ENCODE assay signal across 8 mouse cellular contexts in genomic region chr4:63216566-63216965, GRCm38 (mm10). TPM values are rescaled to one million over a fixed set of nuclear protein-coding genes. Genes with fewer than 3 reads are reported as not detected.
DNase-seq lines count a peak whose midpoint lies in the region; ATAC-seq and TF ChIP-seq lines count a peak whose summit lies in the region.
"Had no signal": no experiment of that assay in that cellular context is flagged by ENCODE, and none has a peak within 500 bp of the region (broad histone marks: within the 10 kb centered on the region; RNA-seq: fewer than 3 reads in every experiment).

No protein-coding gene starts in this region.

- H3K27ac ChIP-seq in hindbrain, embryonic 15.5 days (replicated peaks) = no peak overlapping the region
- no peak overlapping the region for H3K27ac ChIP-seq in liver, postnatal 0 days (ENCODE audit: low read depth)

- H3K9me3 ChIP-seq in hindbrain, embryonic 15.5 days = no peaks in the 10 kb centered on the region
- H3K9me3 ChIP-seq in liver, postnatal 0 days (ENCODE audit: low read length) = no peaks in the 10 kb centered on the region

- no peak; the same call in 1 of the 2 replicates for ATAC-seq in hindbrain, embryonic 15.5 days (ENCODE audit: low FRiP score, low read depth)
- no peak for ATAC-seq in liver, postnatal 0 days

- no peaks in the 10 kb centered on the region for H3K36me3 ChIP-seq in hindbrain, embryonic 15.5 days
- H3K36me3 ChIP-seq in liver, postnatal 0 days (replicated peaks; ENCODE audit: insufficient read depth, low read length) = 0 out of 2 replicates have a peak, but pooled peaks cover 3% of the 10 kb centered on the region

- peaks cover 29% of the 10 kb centered on the region for H3K4me1 ChIP-seq in hindbrain, embryonic 15.5 days (replicated peaks)
- peaks cover 20% of the 10 kb centered on the region for H3K4me1 ChIP-seq in liver, postnatal 0 days (ENCODE audit: insufficient read depth)

- H3K4me2 ChIP-seq in hindbrain, embryonic 15.5 days = peak overlapping the region; percentile 100
- peak overlapping the region; percentile 91 for H3K4me2 ChIP-seq in liver, postnatal 0 days (ENCODE audit: low read depth, low read length)

- intact Hi-C loops in left cerebral cortex, postnatal 10 days (cut with DNase I) = loop anchor here (5.0 kb wide), 1 partner anchor 46 kb away; no protein-coding TSS in a partner anchor

- peak overlapping the region; percentile 55 for H3K4me3 ChIP-seq in hindbrain, embryonic 15.5 days
- H3K4me3 ChIP-seq in liver, postnatal 0 days (ENCODE audit: low read depth, low read length) = peak overlapping the region; percentile 58
- H3K4me3 ChIP-seq: myocyte had no signal

- no peak overlapping the region for H3K9ac ChIP-seq in hindbrain, embryonic 15.5 days
- H3K9ac ChIP-seq in liver, postnatal 0 days (replicated peaks) = 0 out of 2 replicates have a peak overlapping the region, but pooled peaks have one; percentile 3

- TF ChIP-seq EP300 in liver, postnatal 0 days (IDR thresholded peaks at IDR 0.05; ENCODE audit: low read depth) = no peak

- no peak for TF ChIP-seq CTCF in liver, postnatal 0 days (IDR thresholded peaks at IDR 0.05; ENCODE audit: low read depth)

- 31% methylated on average over 9 of the region's 9 CpGs for WGBS in hindbrain, embryonic 15.5 days
- 38% methylated on average over 9 of the region's 9 CpGs for WGBS in liver, postnatal 0 days (ENCODE audit: insufficient replicate concordance)

- H3K27me3 ChIP-seq in hindbrain, embryonic 15.5 days = peaks cover 52% of the 10 kb centered on the region
- H3K27me3 ChIP-seq in liver, postnatal 0 days (ENCODE audit: insufficient read depth, low read length) = peaks cover 30% of the 10 kb centered on the region

- peak; percentile 82 for DNase-seq in NIH3T3 (ENCODE audit: low read depth)
- peak; percentile 17 for DNase-seq in embryo, embryonic 9.5 days (ENCODE audit: extremely low spot score)
- no peak for DNase-seq in liver, postnatal 0 days
- no peak for DNase-seq in adrenal gland, postnatal 14 days
- DNase-seq in urinary bladder, postnatal 14 days (ENCODE audit: low spot score) = no peak
- no peak for DNase-seq in left cerebral cortex, postnatal 10 days (ENCODE audit: extremely low spot score in 1 of 2, low spot score in 2 of 2)

RNA-seq across cellular contexts. Expression of gene Col27a1, which starts 2.8 kb away (rescaled TPM):
- 2.2 and 3.3 TPM in 2 replicates for polyA plus RNA-seq in hindbrain, embryonic 15.5 days (2015; fragmentation: Nextera tagmentation; extraction: Ambion mirVana)
- polyA plus RNA-seq in liver, postnatal 0 days (2015; fragmentation: Nextera tagmentation; extraction: Ambion mirVana) = 2.1 and 2.8 TPM in 2 replicates
- 8.1 and 9.2 TPM in 2 replicates for total RNA-seq in adrenal gland, postnatal 14 days (2021)
- 1 to 10 TPM; 2.5 to 3.3 TPM for total RNA-seq in left cerebral cortex, postnatal 10 days (2021)

RNA-seq across cellular contexts. Expression of gene Kif12, which starts 44.6 kb away (rescaled TPM):
- polyA plus RNA-seq in hindbrain, embryonic 15.5 days (2015; fragmentation: Nextera tagmentation; extraction: Ambion mirVana) = 0.09 and 0.10 TPM in 2 replicates
- 0.40 and 0.59 TPM in 2 replicates for polyA plus RNA-seq in liver, postnatal 0 days (2015; fragmentation: Nextera tagmentation; extraction: Ambion mirVana)
- not detected in 2 replicates for total RNA-seq in adrenal gland, postnatal 14 days (2021)
- total RNA-seq in left cerebral cortex, postnatal 10 days (2021) = not detected
- polyA plus RNA-seq: myocyte had no signal

Comparison
In these comparisons a context has a peak if more than half of its experiments do, and no peak if none do; other contexts are left out.
1. DNase-seq: peak in NIH3T3 (single experiment) and embryo, embryonic 9.5 days (single experiment); none in liver, postnatal 0 days (single experiment), adrenal gland, postnatal 14 days (single experiment), urinary bladder, postnatal 14 days (single experiment) and left cerebral cortex, postnatal 10 days (0 of 2).